Mouse (Mus musculus): ENCODE measurements at regions not wholly inside any gene's neighbourhood (a gene's known extent, or its start where the extent isn't known, plus 50 kb on each side); places are given as distances from the start of the nearest gene placed in this dataset.

DNA sequence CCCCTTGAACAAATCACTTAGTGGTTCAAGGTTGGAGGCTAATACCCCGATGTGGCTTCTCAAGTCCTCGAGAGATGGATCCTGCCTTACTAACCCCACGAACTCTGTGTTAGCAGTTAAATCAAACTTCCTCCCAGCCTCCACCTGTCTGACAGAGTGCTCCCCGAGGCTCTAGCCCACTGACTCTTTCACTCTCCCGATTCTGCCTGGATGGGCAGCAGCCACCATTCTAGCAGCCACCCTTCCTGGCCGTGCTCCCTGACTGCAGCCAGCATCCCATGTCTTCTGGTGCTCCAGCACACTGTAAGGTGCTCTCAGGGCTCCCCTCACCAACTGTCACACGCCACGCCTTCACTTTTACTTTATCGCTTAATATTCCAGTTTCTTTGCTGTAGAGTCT lies 173.6 kb upstream of the Lpp start:
- TF ChIP-seq CTCF (IDR thresholded peaks at IDR 0.05; ENCODE audit: low read depth), result no peak
- no peak for TF ChIP-seq EP300 (IDR thresholded peaks at IDR 0.05; ENCODE audit: low read depth)
- Histone ChIP-seq H3K9ac (replicated peaks) (no peak overlapping the region), H3K27me3 (ENCODE audit: control insufficient read depth, insufficient read depth, low read length) (no peaks in the 10 kb centered on the region), H3K27ac (no peak overlapping the region), H3K4me1 (replicated peaks; ENCODE audit: control insufficient read depth in 2 of 2, insufficient read depth in 2 of 2, low read length in 1 of 2) (peaks cover 0 to 13% of the 10 kb centered on the region in 2 experiments; a peak in 2 of 4 replicates), H3K4me3 (ENCODE audit: insufficient read depth in 1 of 2, low read depth in 2 of 2, low read length in 2 of 2) (no peak overlapping the region), H3K9me3 (ENCODE audit: control insufficient read depth, low read length) (no peaks in the 10 kb centered on the region), H3K36me3 (replicated peaks; ENCODE audit: control insufficient read depth, insufficient read depth, low read depth) (no peaks in the 10 kb centered on the region), H3K4me2 (ENCODE audit: low read depth) (no peak overlapping the region)
- WGBS (ENCODE audit: insufficient replicate concordance), result 52% methylated on average over 9 of the region's 9 CpGs
- no peak for ATAC-seq (ENCODE audit: insufficient read depth)
- DNase-seq (ENCODE audit: low read depth in 3 of 3, low spot score in 3 of 3), result no peak

DNA sequence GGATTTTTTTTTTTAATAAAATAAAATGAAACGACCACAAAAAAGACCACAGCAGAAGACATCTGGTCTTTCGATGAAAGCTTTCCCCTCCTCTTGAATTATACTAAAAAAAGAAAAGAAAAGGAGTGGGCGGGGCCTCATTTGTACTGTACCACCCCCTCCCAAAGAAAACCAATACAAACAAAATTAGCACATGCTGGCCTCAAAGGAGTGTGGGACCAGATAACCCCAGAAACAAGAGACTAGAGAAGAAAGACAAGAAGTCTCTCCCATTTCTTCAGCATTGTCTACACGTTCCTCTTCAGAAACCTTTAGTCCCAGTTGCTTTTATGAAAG lies 174.5 kb upstream of the Lpp start:
- ATAC-seq (ENCODE audit: insufficient read depth) (no peak), DNase-seq (ENCODE audit: low read depth in 3 of 3, low spot score in 3 of 3) (no peak)
- H3K9me3 ChIP-seq (ENCODE audit: control insufficient read depth, low read length), result no peaks in the 10 kb centered on the region
- H3K4me3 ChIP-seq (ENCODE audit: insufficient read depth in 1 of 2, low read depth in 2 of 2, low read length in 2 of 2), result no peak overlapping the region
- no peak for TF ChIP-seq EP300 (IDR thresholded peaks at IDR 0.05; ENCODE audit: low read depth)
- TF ChIP-seq CTCF (IDR thresholded peaks at IDR 0.05; ENCODE audit: low read depth), result no peak
- H3K9ac ChIP-seq (replicated peaks), result no peak overlapping the region
- H3K27ac ChIP-seq, result no peak overlapping the region
- WGBS (ENCODE audit: insufficient replicate concordance), result 56% methylated on average over 4 of the region's 4 CpGs
- H3K36me3 ChIP-seq (replicated peaks; ENCODE audit: control insufficient read depth, insufficient read depth, low read depth), result no peaks in the 10 kb centered on the region
- H3K4me1 ChIP-seq (replicated peaks; ENCODE audit: control insufficient read depth in 2 of 2, insufficient read depth in 2 of 2, low read length in 1 of 2), result peaks cover 0 to 13% of the 10 kb centered on the region in 2 experiments; a peak in 2 of 4 replicates
- H3K4me2 ChIP-seq (ENCODE audit: low read depth), result no peak overlapping the region
- H3K27me3 ChIP-seq (ENCODE audit: control insufficient read depth, insufficient read depth, low read length), result no peaks in the 10 kb centered on the region

- H3K4me2 ChIP-seq (ENCODE audit: low read depth), result no peak overlapping the region
- no peaks in the 10 kb centered on the region for H3K27me3 ChIP-seq (ENCODE audit: control insufficient read depth, insufficient read depth, low read length)
- DNase-seq (ENCODE audit: low read depth in 3 of 3, low spot score in 3 of 3) (no peak), ATAC-seq (ENCODE audit: insufficient read depth) (no peak)
- H3K9ac ChIP-seq (replicated peaks), result no peak overlapping the region
- H3K9me3 ChIP-seq (ENCODE audit: control insufficient read depth, low read length), result no peaks in the 10 kb centered on the region
- no peak overlapping the region for H3K27ac ChIP-seq
- TF ChIP-seq CTCF (IDR thresholded peaks at IDR 0.05; ENCODE audit: low read depth) (no peak), EP300 (IDR thresholded peaks at IDR 0.05; ENCODE audit: low read depth) (no peak)
- no peaks in the 10 kb centered on the region for H3K36me3 ChIP-seq (replicated peaks; ENCODE audit: control insufficient read depth, insufficient read depth, low read depth)
- H3K4me1 ChIP-seq (replicated peaks; ENCODE audit: control insufficient read depth in 2 of 2, insufficient read depth in 2 of 2, low read length in 1 of 2), result peaks cover 0 to 13% of the 10 kb centered on the region in 2 experiments; a peak in 1 of 4 replicates
- 65% methylated on average over 14 of the region's 14 CpGs for WGBS (ENCODE audit: insufficient replicate concordance)
- no peak overlapping the region for H3K4me3 ChIP-seq (ENCODE audit: insufficient read depth in 1 of 2, low read depth in 2 of 2, low read length in 2 of 2)
Observed at GRCm38 (mm10) chr16:24218162-24218849, 175.0 kb upstream of the Lpp start.

GRCm38 (mm10) chr16:24216828-24217227 lies 176.5 kb upstream of the Lpp start:
- TF ChIP-seq EP300 (IDR thresholded peaks at IDR 0.05; ENCODE audit: low read depth) (no peak), CTCF (IDR thresholded peaks at IDR 0.05; ENCODE audit: low read depth) (no peak)
- peaks cover 0 to 6% of the 10 kb centered on the region in 2 experiments; a peak in 1 of 4 replicates for H3K4me1 ChIP-seq (replicated peaks; ENCODE audit: control insufficient read depth in 2 of 2, insufficient read depth in 2 of 2, low read length in 1 of 2)
- no peak for DNase-seq (ENCODE audit: low read depth in 3 of 3, low spot score in 3 of 3)
- no peaks in the 10 kb centered on the region for H3K27me3 ChIP-seq (ENCODE audit: control insufficient read depth, insufficient read depth, low read length)
- ATAC-seq (ENCODE audit: insufficient read depth), result no peak
- H3K27ac ChIP-seq, result no peak overlapping the region
- no peak overlapping the region for H3K9ac ChIP-seq (replicated peaks)
- H3K36me3 ChIP-seq (replicated peaks; ENCODE audit: control insufficient read depth, insufficient read depth, low read depth), result no peaks in the 10 kb centered on the region
- no peaks in the 10 kb centered on the region for H3K9me3 ChIP-seq (ENCODE audit: control insufficient read depth, low read length)
- no peak overlapping the region for H3K4me3 ChIP-seq (ENCODE audit: insufficient read depth in 1 of 2, low read depth in 2 of 2, low read length in 2 of 2)
- no peak overlapping the region for H3K4me2 ChIP-seq (ENCODE audit: low read depth)
- WGBS (ENCODE audit: insufficient replicate concordance), result 74% methylated on average over 5 of the region's 5 CpGs

GRCm38 (mm10) chr16:24215353-24215752 lies 178.0 kb upstream of the Lpp start:
- TF ChIP-seq CTCF (IDR thresholded peaks at IDR 0.05; ENCODE audit: low read depth) (no peak), EP300 (IDR thresholded peaks at IDR 0.05; ENCODE audit: low read depth) (no peak)
- no peak overlapping the region for H3K9ac ChIP-seq (replicated peaks)
- no peak overlapping the region for H3K4me2 ChIP-seq (ENCODE audit: low read depth)
- DNase-seq (ENCODE audit: low read depth in 3 of 3, low spot score in 3 of 3) (no peak), ATAC-seq (ENCODE audit: insufficient read depth) (no peak)
- no peak overlapping the region for H3K27ac ChIP-seq
- H3K4me1 ChIP-seq (replicated peaks; ENCODE audit: control insufficient read depth in 2 of 2, insufficient read depth in 2 of 2, low read length in 1 of 2), result no peaks in the 10 kb centered on the region
- no peaks in the 10 kb centered on the region for H3K27me3 ChIP-seq (ENCODE audit: control insufficient read depth, insufficient read depth, low read length)
- no peak overlapping the region for H3K4me3 ChIP-seq (ENCODE audit: insufficient read depth in 1 of 2, low read depth in 2 of 2, low read length in 2 of 2)
- H3K9me3 ChIP-seq (ENCODE audit: control insufficient read depth, low read length), result no peaks in the 10 kb centered on the region
- H3K36me3 ChIP-seq (replicated peaks; ENCODE audit: control insufficient read depth, insufficient read depth, low read depth), result no peaks in the 10 kb centered on the region
- WGBS (ENCODE audit: insufficient replicate concordance), result 32% methylated on average over 8 of the region's 8 CpGs

Measured in liver, embryonic 14.5 days (tissue).